Mouse (Mus musculus) stomach, postnatal 0 days (tissue): ENCODE measurements around the gene Gng8.

Experiments used
- CTCF ChIP-seq: IDR thresholded peaks from 2 replicates; pipeline ENCODE4 v1.5.1; 2016; ENCODE audit warnings: antibody characterized with exemption, low read depth, mild to moderate bottlenecking, moderate library complexity
- EP300 ChIP-seq: optimal IDR thresholded peaks from 2 replicates; pipeline ENCODE3; 2016; ENCODE audit warnings: antibody characterized with exemption

GRCm38 (mm10) chr7:16918014-16918413 lies 26.4 kb downstream of the Gng8 start:
- TF ChIP-seq EP300, result no peak
- no peak for TF ChIP-seq CTCF
